Mouse (Mus musculus) thymus, adult 2 months (tissue): Measurements from ENCODE around the gene Col6a4.

Experiments used
- CTCF ChIP-seq: fragments of 200-500 bp; IDR thresholded peaks from 2 replicates; pipeline ENCODE4 v1.5.1; 2012; ENCODE audit warnings: mild to moderate bottlenecking, control low read depth, low read length, moderate library complexity, borderline replicate concordance; ENCODE audit not compliant: control insufficient read depth, poor library complexity, insufficient read depth; ENCODE audit errors: extremely low read depth
- POLR2A ChIP-seq: fragments of 200-500 bp; IDR thresholded peaks from 2 replicates; pipeline ENCODE4 v1.6.1; 2012; ENCODE audit warnings: mild to moderate bottlenecking, low read length, control low read depth, moderate library complexity; ENCODE audit not compliant: control insufficient read depth, poor library complexity, insufficient read depth; ENCODE audit errors: extremely low read depth

DNA sequence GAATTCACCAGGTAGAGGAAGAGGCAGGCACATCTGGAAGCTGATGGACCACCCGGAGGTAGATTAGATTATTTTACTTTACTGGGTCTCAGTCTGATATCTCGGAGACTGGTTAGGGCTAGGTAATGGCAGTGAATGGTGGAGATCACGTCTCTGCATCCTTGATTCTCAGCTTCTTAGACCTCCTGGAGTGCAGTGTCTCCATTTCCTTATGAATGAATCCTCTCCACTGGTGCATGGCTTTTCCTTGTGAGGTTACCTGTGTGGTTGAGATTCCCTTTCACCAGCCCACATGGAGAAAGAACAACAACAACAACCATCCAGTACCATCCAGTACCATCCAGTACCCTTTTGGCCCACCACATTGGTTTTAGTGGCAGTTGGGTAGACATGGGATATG lies 124.6 kb downstream of the Col6a4 start:
- TF ChIP-seq CTCF (no peak), POLR2A (no peak)
